In the genomic region with DNA sequence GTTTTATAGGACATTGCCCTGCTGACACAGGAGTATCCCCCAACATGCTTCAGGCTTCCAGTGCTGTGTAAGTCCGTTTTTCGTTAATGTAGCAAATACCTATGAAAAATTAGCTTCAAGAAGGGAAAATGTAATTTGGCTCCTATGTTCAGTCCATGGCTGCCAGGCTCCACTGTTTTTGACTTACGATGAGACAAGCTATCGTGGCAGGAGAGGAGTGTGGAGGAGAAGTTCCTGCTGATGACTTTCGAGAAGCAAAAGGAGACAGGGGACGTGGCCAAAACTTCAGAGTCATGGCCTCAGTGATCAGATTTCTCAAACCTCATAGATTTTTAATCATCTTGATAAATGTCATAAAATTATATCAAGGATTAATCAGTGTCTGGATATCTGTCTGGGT, we compare ENCODE assay signal across 16 mouse cellular contexts.
"Had no signal": no experiment of that assay in that cellular context is flagged by ENCODE, and none has a peak within 500 bp of the region (broad histone marks: within the 10 kb centered on the region; RNA-seq: fewer than 3 reads in every experiment).

No protein-coding gene starts in this region.

- H3K36me3 ChIP-seq: neural tube, embryonic 13.5 days; neural tube, embryonic 15.5 days; stomach, embryonic 15.5 days had no signal

- H3K4me3 ChIP-seq: neural tube, embryonic 13.5 days; neural tube, embryonic 15.5 days; stomach, embryonic 15.5 days had no signal

- H3K27me3 ChIP-seq: neural tube, embryonic 13.5 days; neural tube, embryonic 15.5 days; stomach, embryonic 15.5 days had no signal

- H3K9me3 ChIP-seq: neural tube, embryonic 13.5 days; neural tube, embryonic 15.5 days; stomach, embryonic 15.5 days had no signal

- H3K4me1 ChIP-seq: neural tube, embryonic 13.5 days; neural tube, embryonic 15.5 days; stomach, embryonic 15.5 days had no signal

- H3K4me2 ChIP-seq: neural tube, embryonic 13.5 days; neural tube, embryonic 15.5 days; stomach, embryonic 15.5 days had no signal

- H3K27ac ChIP-seq: neural tube, embryonic 13.5 days; neural tube, embryonic 15.5 days; stomach, embryonic 15.5 days; stomach, postnatal 0 days had no signal

- DNase-seq: retina, postnatal 1 day; right cerebral cortex, adult 18-20 months; right cerebral cortex, postnatal 14 days; right cerebral cortex, postnatal 25 days; right cerebral cortex, postnatal 4 days; spleen, adult 18-20 months; thymus, adult 18-20 months; thymus, adult 2 months; thymus, postnatal 14 days; thymus, postnatal 25 days; thymus, postnatal 36 days; thymus, postnatal 4 days had no signal

- H3K9ac ChIP-seq: neural tube, embryonic 13.5 days; neural tube, embryonic 15.5 days; stomach, embryonic 15.5 days had no signal
